ENCODE assay signal across 8 mouse cellular contexts in the genomic region with DNA sequence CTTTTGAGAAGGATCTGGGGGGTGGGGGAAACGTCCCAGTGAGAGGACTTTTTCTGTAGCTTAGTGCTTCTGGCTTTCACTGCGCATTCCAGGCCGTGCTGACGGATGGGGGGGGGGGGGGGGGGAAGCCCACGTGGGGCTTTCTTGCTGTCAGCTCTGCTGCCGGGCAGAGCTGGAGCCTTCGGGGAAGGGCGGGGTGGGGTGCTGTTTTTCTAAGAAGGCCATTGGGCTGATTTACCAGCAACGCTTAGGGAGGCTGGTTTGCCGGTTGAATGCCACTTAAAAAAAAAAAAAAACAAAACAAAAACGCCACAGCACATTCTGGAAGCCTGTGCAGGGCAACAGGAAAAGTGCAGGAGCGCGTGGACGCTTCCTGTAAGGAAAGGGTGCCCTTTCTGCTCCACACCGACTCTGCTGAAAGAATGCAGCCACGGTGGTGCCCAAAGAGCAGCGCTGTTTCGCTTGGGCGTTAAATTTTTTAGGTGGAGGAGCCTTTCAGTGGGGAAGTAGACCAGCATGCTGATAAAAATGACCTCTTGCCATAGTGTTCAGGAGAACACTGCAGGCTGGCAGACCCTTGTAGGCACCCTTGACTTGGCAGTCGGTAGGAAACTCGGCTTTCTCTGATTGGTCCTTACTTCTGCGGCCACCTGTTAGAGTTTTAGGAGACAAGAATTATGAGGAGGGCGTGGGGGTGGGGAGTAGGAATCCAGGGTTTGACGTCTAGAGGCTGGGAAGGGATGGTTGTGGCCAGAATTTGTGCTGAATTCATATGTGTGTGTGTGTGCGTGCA. TPM values are rescaled to one million over a fixed set of nuclear protein-coding genes. Genes with fewer than 3 reads are reported as not detected.
DNase-seq lines count a peak whose midpoint lies in the region; ATAC-seq and TF ChIP-seq lines count a peak whose summit lies in the region.

No protein-coding gene starts in this region.

- H3K36me3 ChIP-seq in heart, embryonic 15.5 days = no peaks in the 10 kb centered on the region
- H3K36me3 ChIP-seq in limb, embryonic 10.5 days = no peaks in the 10 kb centered on the region
- no peaks in the 10 kb centered on the region for H3K36me3 ChIP-seq in midbrain, embryonic 12.5 days

- H3K9ac ChIP-seq in heart, embryonic 15.5 days = peak overlapping the region; percentile 87
- peak overlapping the region; percentile 74; the same call in 1 of the 2 replicates for H3K9ac ChIP-seq in midbrain, embryonic 12.5 days (replicated peaks)

- peak overlapping the region; percentile 91 for H3K4me3 ChIP-seq in layer of hippocampus, adult 2 months
- H3K4me3 ChIP-seq in heart, embryonic 15.5 days = peak overlapping the region; percentile 79
- peak overlapping the region; percentile 67 for H3K4me3 ChIP-seq in limb, embryonic 10.5 days
- H3K4me3 ChIP-seq in midbrain, embryonic 12.5 days = peak overlapping the region; percentile 60

- peaks cover 53% of the 10 kb centered on the region for H3K4me1 ChIP-seq in heart, embryonic 15.5 days (replicated peaks)
- peaks cover 78% of the 10 kb centered on the region for H3K4me1 ChIP-seq in limb, embryonic 10.5 days
- peaks cover 49% of the 10 kb centered on the region for H3K4me1 ChIP-seq in midbrain, embryonic 12.5 days

- ATAC-seq in heart, embryonic 15.5 days (replicated peaks; ENCODE audit: insufficient number of reproducible peaks, insufficient read depth, low FRiP score, low read depth) = peak; percentile 40
- no peak for ATAC-seq in midbrain, embryonic 12.5 days (ENCODE audit: low FRiP score, low read depth)

- H3K4me2 ChIP-seq in heart, embryonic 15.5 days = peak overlapping the region; percentile 97
- H3K4me2 ChIP-seq in midbrain, embryonic 12.5 days (replicated peaks) = peak overlapping the region; percentile 66

- DNase-seq in layer of hippocampus, adult 2 months (ENCODE audit: low spot score in 2 of 2) = no peak
- DNase-seq in layer of hippocampus, adult 11-12 months (ENCODE audit: low spot score) = no peak
- DNase-seq in c-Kit-positive CD71-positive TER-119-negative erythroid progenitor cells, embryonic 14.5 days (ENCODE audit: low read depth) = peak; percentile 81
- DNase-seq in limb, embryonic 10.5 days (ENCODE audit: low spot score) = peak; percentile 65
- no peak for DNase-seq in layer of hippocampus, postnatal 36 days
- DNase-seq in frontal cortex, postnatal 10 days (ENCODE audit: low spot score in 2 of 2) = no peak

- H3K9me3 ChIP-seq in heart, embryonic 15.5 days (replicated peaks) = no peaks in the 10 kb centered on the region
- H3K9me3 ChIP-seq in limb, embryonic 10.5 days (replicated peaks) = no peaks in the 10 kb centered on the region
- no peaks in the 10 kb centered on the region for H3K9me3 ChIP-seq in midbrain, embryonic 12.5 days

- peak overlapping the region; percentile 92 for H3K27ac ChIP-seq in layer of hippocampus, adult 2 months
- peak overlapping the region; percentile 95 for H3K27ac ChIP-seq in heart, embryonic 15.5 days
- peak overlapping the region; percentile 86 for H3K27ac ChIP-seq in limb, embryonic 10.5 days
- H3K27ac ChIP-seq in midbrain, embryonic 12.5 days (replicated peaks) = peak overlapping the region; percentile 93

- no peak for TF ChIP-seq CTCF in layer of hippocampus, adult 2 months (conservative IDR thresholded peaks at IDR 0.05)

- no peaks in the 10 kb centered on the region for H3K27me3 ChIP-seq in heart, embryonic 15.5 days
- H3K27me3 ChIP-seq in limb, embryonic 10.5 days (ENCODE audit: low read depth, poor library complexity, severe bottlenecking) = peaks cover 42% of the 10 kb centered on the region
- peaks cover 64% of the 10 kb centered on the region for H3K27me3 ChIP-seq in midbrain, embryonic 12.5 days

- 5% methylated on average over 25 of the region's 25 CpGs for WGBS in heart, embryonic 15.5 days
- WGBS in limb, embryonic 10.5 days = 5% methylated on average over 25 of the region's 25 CpGs
- WGBS in midbrain, embryonic 12.5 days = 4% methylated on average over 24 of the region's 25 CpGs

RNA-seq across cellular contexts. Expression of a gene that starts 3.0 kb away (rescaled TPM):
- 10 to 100 TPM; 14.8 to 22.7 TPM for total RNA-seq in layer of hippocampus, adult 2 months (2021)
- polyA plus RNA-seq in heart, embryonic 15.5 days (2015; fragmentation: Nextera tagmentation; extraction: Ambion mirVana) = 47.3 and 49.1 TPM in 2 replicates
- polyA plus RNA-seq in limb, embryonic 10.5 days (2016; fragmentation: Nextera tagmentation; extraction: Ambion mirVana) = 14.3 and 18.6 TPM in 2 replicates
- 333 and 354 TPM in 2 replicates for polyA plus RNA-seq in midbrain, embryonic 12.5 days (2016; fragmentation: Nextera tagmentation; extraction: Ambion mirVana)
- total RNA-seq in layer of hippocampus, postnatal 36 days (2021) = 10 to 100 TPM; 19.9 to 22.3 TPM

RNA-seq across cellular contexts. Expression of a gene that starts 55.9 kb away (rescaled TPM):
- total RNA-seq in layer of hippocampus, adult 2 months (2021) = 10 to 100 TPM; 76.3 to 83.9 TPM
- 14.7 and 19.8 TPM in 2 replicates for polyA plus RNA-seq in heart, embryonic 15.5 days (2015; fragmentation: Nextera tagmentation; extraction: Ambion mirVana)
- polyA plus RNA-seq in limb, embryonic 10.5 days (2016; fragmentation: Nextera tagmentation; extraction: Ambion mirVana) = 5.9 and 6.0 TPM in 2 replicates
- polyA plus RNA-seq in midbrain, embryonic 12.5 days (2016; fragmentation: Nextera tagmentation; extraction: Ambion mirVana) = 4.9 and 6.6 TPM in 2 replicates
- 100 to 1,000 TPM in 1 of 2 experiments, 10 to 100 TPM in 1; 96.5 to 108 TPM for total RNA-seq in layer of hippocampus, postnatal 36 days (2021)

Comparison
In these comparisons a context has a peak if more than half of its experiments do, and no peak if none do; other contexts are left out.
1. DNase-seq: peak in c-Kit-positive CD71-positive TER-119-negative erythroid progenitor cells, embryonic 14.5 days (single experiment) and limb, embryonic 10.5 days (single experiment); none in layer of hippocampus, adult 2 months (0 of 2), layer of hippocampus, adult 11-12 months (single experiment), layer of hippocampus, postnatal 36 days (0 of 2) and frontal cortex, postnatal 10 days (0 of 2).
2. Peak in every context shown above with its lines, with median percentiles within 50 percentile points of each other: H3K27ac ChIP-seq and H3K4me3 ChIP-seq.